Mouse (Mus musculus): ENCODE measurements around the gene Fam20c.

GRCm38 (mm10) chr5:138733317-138733899 lies 20.9 kb upstream of the Fam20c start:
- TF ChIP-seq CTCF (IDR thresholded peaks at IDR 0.05; ENCODE audit: insufficient read depth, low read depth, low read length): no peak
- no peak for TF ChIP-seq POLR2A (IDR thresholded peaks at IDR 0.05; ENCODE audit: insufficient read depth, low read depth, low read length)

Measured in olfactory bulb, adult 2 months (tissue).